Mouse (Mus musculus) gastrocnemius, postnatal 14 days (tissue): ENCODE measurements around the gene Slc17a6. TPM values are rescaled to one million over a fixed set of nuclear protein-coding genes. Genes with fewer than 3 reads are reported as not detected.
"Not testable (repeated sequence)": the region's sequence is repeated elsewhere in the genome, so short reads cannot be mapped to it uniquely, and the experiment has no call there.

Experiments
- DNase-seq: peaks from one replicate; pipeline ENCODE4 v3.0.0; 2021; ENCODE audit warnings: mixed read lengths
- intact Hi-C: fragments of 180-260 bp; cut with DNase I; formaldehyde crosslinking; loops from one replicate; pipeline ENCODE4 v1.15.1; 2025; ENCODE audit warnings: low total_unique reads
- total RNA-seq, 2 experiments: library from RNA; stranded (reverse); gene quantifications; 2 replicates each; pipeline ENCODE4 v1.2.3; 2021

Gene Slc17a6
- total RNA-seq, 2 experiments from 2014 or later = not detected

DNA sequence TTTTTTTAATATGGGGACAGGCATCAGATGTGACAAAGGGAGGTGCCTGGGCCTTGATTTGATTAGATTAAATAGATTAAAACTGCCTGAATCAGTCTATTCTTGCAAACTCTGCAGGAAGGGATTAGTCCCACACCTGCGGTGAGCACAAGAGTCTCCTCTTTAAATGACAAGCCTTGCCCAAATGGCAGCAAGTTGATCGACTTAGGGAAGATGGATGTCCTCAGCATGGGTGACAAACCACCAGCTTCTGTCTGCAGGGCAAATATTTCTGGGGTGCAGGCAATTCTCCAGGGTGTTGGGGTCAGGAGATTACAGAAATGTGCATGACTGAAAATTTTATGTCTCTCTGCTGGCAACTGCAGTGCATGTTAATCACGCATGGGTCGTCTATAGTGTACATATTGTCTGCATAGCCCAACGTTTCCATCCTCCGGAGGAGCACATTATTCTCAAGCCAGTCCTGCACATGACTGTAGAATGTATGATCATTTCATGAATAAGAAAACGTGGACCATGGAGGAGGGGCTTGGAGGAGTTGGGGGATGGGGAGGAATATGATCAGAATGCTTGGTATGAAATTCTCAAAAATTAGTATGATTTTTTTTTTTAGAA, 11.5 kb downstream of the Slc17a6 start:
- intact Hi-C loops = no loop called here
- no peak for DNase-seq

DNA sequence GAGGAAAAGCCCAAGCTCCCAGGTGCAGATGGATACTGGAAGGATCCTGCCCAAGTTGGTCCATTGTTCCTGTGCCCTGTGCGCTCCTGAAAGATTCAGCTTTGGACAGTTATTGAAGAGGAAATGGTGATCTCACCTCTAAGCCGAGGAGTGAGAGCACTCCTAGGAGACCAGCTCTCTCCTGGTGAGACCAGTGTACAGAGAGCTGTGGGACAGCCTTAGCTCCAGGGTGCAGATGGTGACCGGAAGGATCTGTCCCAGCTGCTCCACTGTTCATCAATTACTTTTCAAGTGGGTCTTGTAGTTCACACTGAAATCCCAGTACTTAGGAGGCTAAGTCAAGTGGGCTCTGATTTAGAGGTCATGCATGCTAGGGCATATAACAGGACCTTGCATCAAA, 35.3 kb downstream of the Slc17a6 start:
- no peak for DNase-seq
- intact Hi-C loops = no loop called here

DNA sequence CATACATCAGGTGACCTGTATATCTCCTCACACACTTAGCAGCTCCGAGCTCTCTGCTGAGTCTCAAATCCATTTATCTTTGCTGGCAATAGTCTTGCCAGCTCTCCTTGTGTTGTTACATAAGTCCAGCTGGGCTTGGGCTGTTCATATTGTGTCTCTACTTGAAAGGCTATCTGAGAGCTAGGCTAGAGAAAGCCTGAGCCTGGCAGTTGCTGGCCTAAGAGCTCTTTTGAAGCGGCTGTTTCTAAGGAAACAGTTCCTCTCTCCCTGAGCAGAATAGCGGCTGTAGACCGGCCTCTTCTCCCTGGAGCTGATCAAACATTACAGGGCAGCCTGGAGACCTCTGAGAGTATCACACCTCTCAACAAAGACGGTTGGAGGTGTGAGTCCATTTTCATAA, 40.6 kb downstream of the Slc17a6 start:
- intact Hi-C loops = no loop called here
- no peak for DNase-seq

DNA sequence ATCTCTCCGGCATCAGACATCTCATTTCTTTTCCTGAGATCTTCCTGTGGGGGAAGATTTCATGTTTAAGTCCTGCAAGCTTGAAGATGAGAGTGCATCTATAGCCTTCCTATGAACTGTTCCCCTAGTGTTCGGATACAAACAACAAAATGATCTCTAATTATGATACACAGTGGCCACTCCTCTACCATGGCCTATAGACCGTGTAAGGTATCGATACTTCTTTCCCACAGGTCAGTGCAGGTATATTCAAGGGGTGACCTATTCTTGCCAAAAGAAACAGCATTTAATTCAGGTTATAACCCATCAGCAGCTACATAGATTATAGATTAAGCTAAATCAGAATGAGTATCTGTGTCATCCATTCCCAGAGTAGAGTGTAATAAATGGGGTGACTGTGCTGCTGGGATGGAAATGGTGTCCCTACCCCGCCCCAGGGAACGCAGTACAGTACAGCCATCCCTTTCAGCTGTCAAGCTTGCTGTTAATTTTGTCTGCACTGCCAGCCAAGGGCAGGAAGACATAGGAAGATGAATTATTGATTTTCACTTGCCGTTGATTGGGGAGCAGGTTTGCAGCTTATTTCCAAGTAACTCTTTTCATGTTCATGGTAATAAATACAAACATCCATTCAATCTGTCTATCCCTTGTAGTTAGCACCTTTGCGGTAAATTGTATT, 71.9 kb downstream of the Slc17a6 start:
- intact Hi-C loops = no loop called here
- no peak for DNase-seq

DNA sequence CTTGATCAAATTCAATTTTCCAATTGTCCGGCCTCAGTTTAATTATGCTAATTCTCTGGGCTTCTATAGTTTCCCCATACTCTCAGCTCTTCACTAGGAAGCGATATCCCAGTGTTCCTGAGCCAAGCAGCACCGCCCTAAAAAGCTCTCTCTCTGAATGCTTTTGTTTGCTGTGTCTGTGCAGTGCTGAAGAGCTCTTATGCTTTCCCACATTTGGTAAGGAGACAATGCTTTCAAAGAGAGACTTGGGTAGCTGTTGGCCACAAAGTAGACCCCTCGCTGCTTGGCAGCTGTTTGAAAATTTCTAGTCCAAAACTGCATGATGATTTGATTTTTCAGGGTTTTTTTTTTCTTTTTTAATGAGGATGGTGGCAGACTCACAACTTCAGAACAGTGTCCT, 72.6 kb downstream of the Slc17a6 start:
- no peak for DNase-seq
- intact Hi-C loops = no loop called here

DNA sequence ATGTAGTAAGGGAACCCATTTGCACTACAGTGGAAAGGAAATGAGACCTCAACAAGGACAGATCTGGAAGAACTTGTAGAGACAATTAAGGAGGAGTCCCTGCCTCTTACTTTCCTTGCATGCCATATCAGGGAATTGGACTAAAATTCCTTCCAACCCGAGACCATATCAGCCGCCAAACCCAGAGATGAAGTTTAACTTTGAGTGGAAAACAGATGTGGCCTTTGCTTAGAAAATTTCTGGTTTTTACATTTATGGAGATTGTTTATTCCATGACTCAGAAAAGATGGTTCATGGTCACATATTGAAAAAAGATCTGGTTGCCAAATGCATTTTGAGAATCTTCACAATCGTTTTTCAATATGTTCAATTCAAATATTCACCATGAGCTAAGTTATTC, 87.7 kb downstream of the Slc17a6 start:
- intact Hi-C loops = no loop called here
- no peak for DNase-seq

DNA sequence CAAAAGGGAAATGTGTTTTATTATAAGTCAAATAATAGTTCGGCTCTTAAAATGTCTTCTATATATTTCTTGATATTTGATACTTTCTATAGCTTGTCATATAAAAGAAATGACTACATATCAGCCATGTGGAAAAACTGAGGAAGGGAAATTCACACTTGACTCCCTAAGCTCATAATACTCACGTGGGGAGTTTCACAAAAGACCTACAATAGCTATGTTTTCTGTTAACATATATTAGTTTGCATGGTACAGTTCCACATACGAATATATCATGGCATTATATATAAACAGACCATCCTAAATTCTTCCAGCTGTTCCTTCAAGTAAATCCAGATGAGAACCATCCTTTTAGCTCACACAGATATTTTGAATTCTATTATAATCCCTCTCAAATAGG, 88.5 kb downstream of the Slc17a6 start:
- intact Hi-C loops = not testable (repeated sequence)

DNA sequence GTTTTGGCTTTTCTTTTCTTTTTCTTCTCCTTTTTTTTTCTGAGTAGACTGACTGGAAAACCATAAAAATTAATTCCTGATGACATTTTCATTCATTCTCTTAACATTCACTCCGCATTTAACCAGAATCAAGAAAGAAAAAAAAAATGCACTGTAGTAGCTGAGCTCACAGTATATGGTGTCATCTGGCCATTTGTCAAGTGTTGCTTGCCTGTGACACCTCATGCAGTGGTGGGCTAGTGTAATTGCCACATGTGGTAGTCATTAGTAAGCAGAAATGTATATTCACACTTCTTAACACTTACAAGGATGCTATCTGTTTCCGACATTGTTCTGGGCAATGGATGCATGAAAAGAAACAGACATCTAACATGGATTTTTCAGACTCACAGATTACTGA, 94.0 kb downstream of the Slc17a6 start:
- intact Hi-C loops = no loop called here
- DNase-seq = no peak

More for the DNA sequence above, 88.5 kb downstream of the Slc17a6 start:
- DNase-seq = not testable (repeated sequence)

Other genes with a start within 250 kb of the Slc17a6 start
- gene Ano5, start 111.0 kb upstream of the Slc17a6 start, total RNA-seq = 10 to 100 TPM; 45.3 to 47.6 TPM
- gene Gas2, start 240.0 kb downstream of the Slc17a6 start, total RNA-seq = 1 to 10 TPM; 8.7 to 9.8 TPM
- 1 to 10 TPM; 2.3 to 2.8 TPM for gene Fancf, start 240.3 kb downstream of the Slc17a6 start, total RNA-seq